In the genomic region with DNA sequence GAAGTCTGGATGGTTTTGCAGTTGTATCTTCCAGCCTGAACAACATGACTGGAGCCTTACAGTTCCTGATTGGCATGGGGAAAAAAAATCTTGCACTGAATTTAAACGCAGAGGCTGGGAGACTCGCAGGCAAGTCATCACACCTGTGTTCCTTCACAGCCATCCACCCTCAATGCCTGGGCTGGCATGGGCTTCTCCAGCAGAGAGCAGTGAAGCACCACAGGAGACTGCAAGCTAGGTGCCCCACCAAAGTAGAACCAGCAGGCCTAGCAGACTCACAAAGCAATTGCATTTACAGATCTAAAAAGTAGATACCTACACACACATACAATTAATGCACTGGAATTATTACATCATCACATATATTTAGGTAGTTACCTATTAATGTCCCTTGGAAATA, we compare ENCODE assay signal across 11 mouse cellular contexts. TPM values are rescaled to one million over a fixed set of nuclear protein-coding genes. Genes with fewer than 3 reads are reported as not detected.
DNase-seq lines count a peak whose midpoint lies in the region; ATAC-seq lines count a peak whose summit lies in the region.
"Had no signal": no experiment of that assay in that cellular context is flagged by ENCODE, and none has a peak within 500 bp of the region (broad histone marks: within the 10 kb centered on the region; RNA-seq: fewer than 3 reads in every experiment).

No protein-coding gene starts in this region.

- no peak overlapping the region for H3K27ac ChIP-seq in embryonic facial prominence, embryonic 10.5 days (replicated peaks)

- WGBS in embryonic facial prominence, embryonic 10.5 days = 83% methylated on average over 2 of the region's 2 CpGs

- H3K36me3 ChIP-seq in embryonic facial prominence, embryonic 10.5 days (replicated peaks) = peaks cover 85% of the 10 kb centered on the region

- peaks cover 78% of the 10 kb centered on the region for H3K4me1 ChIP-seq in embryonic facial prominence, embryonic 10.5 days

- no peak overlapping the region for H3K4me3 ChIP-seq in embryonic facial prominence, embryonic 10.5 days
- H3K4me3 ChIP-seq: erythroblast, embryonic 14.5 days had no signal

- ATAC-seq in frontal cortex, adult (ENCODE audit: low TSS enrichment) = 0 out of 2 replicates have a peak, but pooled peaks have one; percentile 55

- no peak for DNase-seq in frontal cortex, postnatal 14 days (ENCODE audit: low spot score in 2 of 2)
- peak; percentile 64 for DNase-seq in kidney, postnatal 10 days
- no peak for DNase-seq in kidney, adult 11 months
- peak; percentile 42 for DNase-seq in right cerebral cortex, postnatal 4 days
- DNase-seq in right cerebral cortex, postnatal 25 days = no peak
- DNase-seq in spleen, postnatal 14 days (ENCODE audit: low spot score in 2 of 2) = no peak
- no peak for DNase-seq in embryonic facial prominence, embryonic 10.5 days (ENCODE audit: low spot score)
- DNase-seq: cerebellum, adult 9-10 months; thymus, adult 18-20 months had no signal

- H3K9me3 ChIP-seq in embryonic facial prominence, embryonic 10.5 days = no peaks in the 10 kb centered on the region

- H3K27me3 ChIP-seq in embryonic facial prominence, embryonic 10.5 days (replicated peaks; ENCODE audit: low read depth, poor library complexity, severe bottlenecking) = no peaks in the 10 kb centered on the region

RNA-seq across cellular contexts. Expression of gene Hmga2, which starts 44.8 kb away (rescaled TPM):
- polyA plus RNA-seq in embryonic facial prominence, embryonic 10.5 days (2016; fragmentation: Nextera tagmentation; extraction: Ambion mirVana) = 90.0 and 94.0 TPM in 2 replicates

Comparison
In these comparisons a context has a peak if more than half of its experiments do, and no peak if none do; other contexts are left out.
1. DNase-seq: peak in kidney, postnatal 10 days (single experiment) and right cerebral cortex, postnatal 4 days (single experiment); none in frontal cortex, postnatal 14 days (0 of 2), kidney, adult 11 months (single experiment), right cerebral cortex, postnatal 25 days (single experiment), spleen, postnatal 14 days (0 of 2) and embryonic facial prominence, embryonic 10.5 days (single experiment).